Mouse (Mus musculus): ENCODE measurements at regions not wholly inside any gene's neighbourhood (a gene's known extent, or its start where the extent isn't known, plus 50 kb on each side); places are given as distances from the start of the nearest gene placed in this dataset.

GRCm38 (mm10) chr1:92733732-92734131 is 85.1 kb upstream of the Otos start:
- ATAC-seq (ENCODE audit: insufficient number of reproducible peaks, low FRiP score, low TSS enrichment): no peak

- ATAC-seq (ENCODE audit: insufficient number of reproducible peaks, low FRiP score, low TSS enrichment): no peak
These were observed 83.0 kb upstream of the Otos start for GRCm38 (mm10) chr1:92731353-92732282.

- ATAC-seq (ENCODE audit: insufficient number of reproducible peaks, low FRiP score, low TSS enrichment): no peak
These were observed 81.9 kb upstream of the Otos start for GRCm38 (mm10) chr1:92730576-92730975.

GRCm38 (mm10) chr1:92727961-92728360 is 79.3 kb upstream of the Otos start:
- ATAC-seq (ENCODE audit: insufficient number of reproducible peaks, low FRiP score, low TSS enrichment): no peak

GRCm38 (mm10) chr1:92727371-92727770 is 78.7 kb upstream of the Otos start:
- ATAC-seq (ENCODE audit: insufficient number of reproducible peaks, low FRiP score, low TSS enrichment): no peak

GRCm38 (mm10) chr1:92726341-92726740 is 77.7 kb upstream of the Otos start:
- ATAC-seq (ENCODE audit: insufficient number of reproducible peaks, low FRiP score, low TSS enrichment): no peak

GRCm38 (mm10) chr1:92724135-92724534 is 75.5 kb upstream of the Otos start:
- no peak for ATAC-seq (ENCODE audit: insufficient number of reproducible peaks, low FRiP score, low TSS enrichment)

GRCm38 (mm10) chr1:92720567-92720966 is 71.9 kb upstream of the Otos start:
- no peak; the same call in 1 of the 2 replicates for ATAC-seq (ENCODE audit: insufficient number of reproducible peaks, low FRiP score, low TSS enrichment)

- no peak for ATAC-seq (ENCODE audit: insufficient number of reproducible peaks, low FRiP score, low TSS enrichment)
These were observed 71.2 kb upstream of the Otos start for GRCm38 (mm10) chr1:92719864-92720263.

- no peak for ATAC-seq (ENCODE audit: insufficient number of reproducible peaks, low FRiP score, low TSS enrichment)
These were observed 69.5 kb upstream of the Otos start for GRCm38 (mm10) chr1:92718108-92718507.

- ATAC-seq (ENCODE audit: insufficient number of reproducible peaks, low FRiP score, low TSS enrichment): no peak
These were observed 66.2 kb upstream of the Otos start for GRCm38 (mm10) chr1:92714725-92715324.

- ATAC-seq (ENCODE audit: insufficient number of reproducible peaks, low FRiP score, low TSS enrichment): no peak
These were observed 63.7 kb upstream of the Otos start for GRCm38 (mm10) chr1:92712366-92712765.

- no peak for ATAC-seq (ENCODE audit: insufficient number of reproducible peaks, low FRiP score, low TSS enrichment)
These were observed 61.7 kb upstream of the Otos start for GRCm38 (mm10) chr1:92710321-92710839.

- ATAC-seq (ENCODE audit: insufficient number of reproducible peaks, low FRiP score, low TSS enrichment): no peak
These were observed 60.7 kb upstream of the Otos start for GRCm38 (mm10) chr1:92709190-92709850.

GRCm38 (mm10) chr1:92707917-92708897 is 59.6 kb upstream of the Otos start:
- no peak for ATAC-seq (ENCODE audit: insufficient number of reproducible peaks, low FRiP score, low TSS enrichment)

GRCm38 (mm10) chr1:92707441-92707840 is 58.8 kb upstream of the Otos start:
- no peak for ATAC-seq (ENCODE audit: insufficient number of reproducible peaks, low FRiP score, low TSS enrichment)

- ATAC-seq (ENCODE audit: insufficient number of reproducible peaks, low FRiP score, low TSS enrichment): no peak
These were observed 55.3 kb upstream of the Otos start for GRCm38 (mm10) chr1:92703903-92704302.

GRCm38 (mm10) chr1:92703270-92703669 is 54.6 kb upstream of the Otos start:
- no peak for ATAC-seq (ENCODE audit: insufficient number of reproducible peaks, low FRiP score, low TSS enrichment)

GRCm38 (mm10) chr1:92700107-92700506 is 51.5 kb upstream of the Otos start:
- no peak for ATAC-seq (ENCODE audit: insufficient number of reproducible peaks, low FRiP score, low TSS enrichment)

- ATAC-seq (ENCODE audit: insufficient number of reproducible peaks, low FRiP score, low TSS enrichment): peak; percentile 64
These were observed 51.1 kb upstream of the Otos start for GRCm38 (mm10) chr1:92699697-92700096.

All from cerebellum, adult (tissue).